Mouse (Mus musculus) ES-Bruce4 (cell line): ENCODE data around the gene Polr3e.

Source experiments
- CTCF ChIP-seq: IDR thresholded peaks from one replicate; pipeline ENCODE4 v1.8.1; 2011; ENCODE audit warnings: low read depth, low read length
- EP300 ChIP-seq: IDR thresholded peaks from 2 replicates; pipeline ENCODE4 v1.6.1; 2011; ENCODE audit warnings: low read depth, low read length; ENCODE audit not compliant: insufficient read depth
- POLR2A ChIP-seq: IDR thresholded peaks from one replicate; pipeline ENCODE4 v1.8.1; 2011; ENCODE audit warnings: low read length; ENCODE audit not compliant: insufficient read depth

DNA sequence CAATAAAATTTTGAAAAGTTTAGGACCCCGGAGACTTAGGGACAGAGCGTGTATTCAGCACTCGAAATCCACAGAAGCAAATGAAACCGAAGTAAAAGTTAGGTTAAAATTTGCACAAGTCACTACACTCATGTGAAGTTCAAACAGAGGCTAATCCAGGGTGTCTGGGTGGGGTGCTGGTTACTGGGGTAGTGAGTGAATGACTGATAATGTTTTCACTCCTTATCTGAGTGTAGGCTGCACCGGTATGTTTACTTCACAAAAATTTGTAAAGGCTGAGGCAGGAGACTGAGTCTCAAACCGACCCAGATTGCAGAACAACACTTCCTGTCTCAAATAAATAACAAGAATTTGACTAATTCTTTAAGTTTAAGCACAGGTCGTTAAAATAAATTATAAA is 51.7 kb downstream of the Polr3e start:
- TF ChIP-seq CTCF = no peak
- no peak for TF ChIP-seq POLR2A
- TF ChIP-seq EP300 = no peak
